Mouse (Mus musculus): ENCODE data around the gene Eva1a. TPM values are rescaled to one million over a fixed set of nuclear protein-coding genes. Genes with fewer than 3 reads are reported as not detected.

Gene Eva1a
- polyA plus RNA-seq, 1 experiment, result 34.3 TPM

- peak overlapping the region; percentile 53 for H3K27ac ChIP-seq (ENCODE audit: insufficient read depth, low read depth, low read length)
- 49% methylated on average over 9 of the region's 9 CpGs for WGBS
Observed at GRCm38 (mm10) chr6:82050201-82050600, 9.4 kb downstream of the Eva1a start.

GRCm38 (mm10) chr6:82051569-82051968 lies 10.7 kb downstream of the Eva1a start:
- no peak for DNase-seq
- no peak for TF ChIP-seq POLR2A (IDR thresholded peaks at IDR 0.05; ENCODE audit: low read depth, low read length)
- TF ChIP-seq CTCF (conservative IDR thresholded peaks at IDR 0.05; ENCODE audit: insufficient read depth, insufficient read length, low read depth, low read length), result no peak
- Histone ChIP-seq H3K4me3 (ENCODE audit: insufficient read depth, low read depth, low read length) (no peak overlapping the region), H3K27me3 (replicated peaks; ENCODE audit: control insufficient read depth, insufficient read depth, low read length) (no peaks in the 10 kb centered on the region), H3K27ac (ENCODE audit: insufficient read depth, low read depth, low read length) (peak overlapping the region; percentile 72; the same call in 1 of the 2 replicates), H3K36me3 (ENCODE audit: control insufficient read depth, insufficient read depth, low read length) (no peaks in the 10 kb centered on the region), H3K4me1 (ENCODE audit: control insufficient read depth, insufficient read depth, low read length) (peaks cover 45% of the 10 kb centered on the region)
- 56% methylated on average over 8 of the region's 8 CpGs for WGBS

More at GRCm38 (mm10) chr6:82050201-82050600, 9.4 kb downstream of the Eva1a start:
- peaks cover 46% of the 10 kb centered on the region for H3K4me1 ChIP-seq (ENCODE audit: control insufficient read depth, insufficient read depth, low read length)
- H3K27me3 ChIP-seq (replicated peaks; ENCODE audit: control insufficient read depth, insufficient read depth, low read length), result no peaks in the 10 kb centered on the region
- no peaks in the 10 kb centered on the region for H3K36me3 ChIP-seq (ENCODE audit: control insufficient read depth, insufficient read depth, low read length)
- TF ChIP-seq POLR2A (IDR thresholded peaks at IDR 0.05; ENCODE audit: low read depth, low read length), result no peak
- TF ChIP-seq CTCF (conservative IDR thresholded peaks at IDR 0.05; ENCODE audit: insufficient read depth, insufficient read length, low read depth, low read length), result no peak
- H3K4me3 ChIP-seq (ENCODE audit: insufficient read depth, low read depth, low read length), result no peak overlapping the region
- peak; percentile 88 for DNase-seq

GRCm38 (mm10) chr6:82052047-82052725 lies 11.3 kb downstream of the Eva1a start:
- no peak overlapping the region for H3K4me3 ChIP-seq (ENCODE audit: insufficient read depth, low read depth, low read length)
- 48% methylated on average over 6 of the region's 6 CpGs for WGBS
- no peaks in the 10 kb centered on the region for H3K36me3 ChIP-seq (ENCODE audit: control insufficient read depth, insufficient read depth, low read length)

GRCm38 (mm10) chr6:82052726-82053118 lies 11.9 kb downstream of the Eva1a start:
- peak; percentile 53 for DNase-seq
- Histone ChIP-seq H3K36me3 (ENCODE audit: control insufficient read depth, insufficient read depth, low read length) (no peaks in the 10 kb centered on the region), H3K4me1 (ENCODE audit: control insufficient read depth, insufficient read depth, low read length) (peaks cover 43% of the 10 kb centered on the region), H3K27ac (ENCODE audit: insufficient read depth, low read depth, low read length) (peak overlapping the region; percentile 72), H3K4me3 (ENCODE audit: insufficient read depth, low read depth, low read length) (no peak overlapping the region), H3K27me3 (replicated peaks; ENCODE audit: control insufficient read depth, insufficient read depth, low read length) (no peaks in the 10 kb centered on the region)
- TF ChIP-seq CTCF (conservative IDR thresholded peaks at IDR 0.05; ENCODE audit: insufficient read depth, insufficient read length, low read depth, low read length) (no peak), POLR2A (IDR thresholded peaks at IDR 0.05; ENCODE audit: low read depth, low read length) (no peak)
- 48% methylated on average over 2 of the region's 2 CpGs for WGBS

More at GRCm38 (mm10) chr6:82052047-82052725, 11.3 kb downstream of the Eva1a start:
- peak overlapping the region; percentile 72 for H3K27ac ChIP-seq (ENCODE audit: insufficient read depth, low read depth, low read length)
- no peaks in the 10 kb centered on the region for H3K27me3 ChIP-seq (replicated peaks; ENCODE audit: control insufficient read depth, insufficient read depth, low read length)
- TF ChIP-seq POLR2A (IDR thresholded peaks at IDR 0.05; ENCODE audit: low read depth, low read length) (no peak), CTCF (conservative IDR thresholded peaks at IDR 0.05; ENCODE audit: insufficient read depth, insufficient read length, low read depth, low read length) (0 out of 2 replicates have a peak, but pooled peaks have one; percentile 12)
- peaks cover 47% of the 10 kb centered on the region for H3K4me1 ChIP-seq (ENCODE audit: control insufficient read depth, insufficient read depth, low read length)
- DNase-seq, result no peak

- Histone ChIP-seq H3K27me3 (replicated peaks; ENCODE audit: control insufficient read depth, insufficient read depth, low read length) (no peaks in the 10 kb centered on the region), H3K36me3 (ENCODE audit: control insufficient read depth, insufficient read depth, low read length) (no peaks in the 10 kb centered on the region; the same call in 1 of the 2 replicates), H3K27ac (ENCODE audit: insufficient read depth, low read depth, low read length) (no peak overlapping the region), H3K4me3 (ENCODE audit: insufficient read depth, low read depth, low read length) (no peak overlapping the region), H3K4me1 (ENCODE audit: control insufficient read depth, insufficient read depth, low read length) (peaks cover 31% of the 10 kb centered on the region)
- WGBS, result 69% methylated on average over 7 of the region's 7 CpGs
- TF ChIP-seq CTCF (conservative IDR thresholded peaks at IDR 0.05; ENCODE audit: insufficient read depth, insufficient read length, low read depth, low read length) (peak; percentile 46), POLR2A (IDR thresholded peaks at IDR 0.05; ENCODE audit: low read depth, low read length) (no peak)
- peak; percentile 33 for DNase-seq
Observed at GRCm38 (mm10) chr6:82054854-82055253, 14.0 kb downstream of the Eva1a start.

DNA sequence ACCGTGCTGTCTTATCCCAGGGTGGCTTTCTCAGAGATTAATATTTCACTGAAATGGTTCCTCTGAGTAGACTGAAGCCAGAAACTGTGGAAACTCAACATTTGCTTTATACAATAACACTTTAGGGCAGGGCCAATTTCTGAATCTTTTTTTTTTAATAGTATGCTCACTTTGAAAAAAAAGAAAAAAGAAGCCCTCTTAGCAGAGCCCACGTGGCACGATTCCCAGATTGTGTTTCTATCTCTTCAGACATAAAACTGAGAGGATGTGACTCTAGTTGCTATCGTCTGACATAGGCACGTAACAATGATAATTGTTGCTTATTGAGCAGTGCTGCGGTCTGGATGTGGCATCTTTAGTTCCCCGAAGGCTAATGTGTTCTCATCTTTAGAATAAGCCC lies 19.1 kb downstream of the Eva1a start:
- 44% methylated on average over 7 of the region's 7 CpGs for WGBS
- no peaks in the 10 kb centered on the region for H3K27me3 ChIP-seq (replicated peaks; ENCODE audit: control insufficient read depth, insufficient read depth, low read length)
- H3K4me3 ChIP-seq (ENCODE audit: insufficient read depth, low read depth, low read length), result no peak overlapping the region
- peaks cover 16% of the 10 kb centered on the region; the same call in 1 of the 2 replicates for H3K4me1 ChIP-seq (ENCODE audit: control insufficient read depth, insufficient read depth, low read length)
- no peak overlapping the region for H3K27ac ChIP-seq (ENCODE audit: insufficient read depth, low read depth, low read length)
- TF ChIP-seq CTCF (conservative IDR thresholded peaks at IDR 0.05; ENCODE audit: insufficient read depth, insufficient read length, low read depth, low read length) (no peak), POLR2A (IDR thresholded peaks at IDR 0.05; ENCODE audit: low read depth, low read length) (no peak)
- no peaks in the 10 kb centered on the region; the same call in 1 of the 2 replicates for H3K36me3 ChIP-seq (ENCODE audit: control insufficient read depth, insufficient read depth, low read length)
- no peak for DNase-seq

- H3K4me1 ChIP-seq (ENCODE audit: control insufficient read depth, insufficient read depth, low read length), result peaks cover 11% of the 10 kb centered on the region; the same call in 1 of the 2 replicates
- 50% methylated on average over 5 of the region's 5 CpGs for WGBS
- no peak overlapping the region for H3K4me3 ChIP-seq (ENCODE audit: insufficient read depth, low read depth, low read length)
- no peaks in the 10 kb centered on the region for H3K27me3 ChIP-seq (replicated peaks; ENCODE audit: control insufficient read depth, insufficient read depth, low read length)
- peak overlapping the region; percentile 96 for H3K27ac ChIP-seq (ENCODE audit: insufficient read depth, low read depth, low read length)
- DNase-seq, result peak; percentile 87
- no peaks in the 10 kb centered on the region for H3K36me3 ChIP-seq (ENCODE audit: control insufficient read depth, insufficient read depth, low read length)
- TF ChIP-seq CTCF (conservative IDR thresholded peaks at IDR 0.05; ENCODE audit: insufficient read depth, insufficient read length, low read depth, low read length) (no peak), POLR2A (IDR thresholded peaks at IDR 0.05; ENCODE audit: low read depth, low read length) (no peak)
Observed at GRCm38 (mm10) chr6:82065230-82065629, 24.4 kb downstream of the Eva1a start.
